Mouse (Mus musculus) CH12.LX (cell line): ENCODE results near the gene Cckbr. TPM values are rescaled to one million over a fixed set of nuclear protein-coding genes. Genes with fewer than 3 reads are reported as not detected.
A peak's percentile ranks its signal among the peaks of the same experiment; 100 is the strongest.

Experiments used
- DNase-seq: peaks from one replicate; pipeline ENCODE4 v3.0.0-alpha.2; 2013; ENCODE audit errors: extremely low read depth
- H3K27ac ChIP-seq: 2 replicates; pipeline ENCODE4 v1.5.1; 2012; ENCODE audit warnings: low read depth, mild to moderate bottlenecking, control low read depth, moderate library complexity; ENCODE audit not compliant: insufficient read depth
- H3K27me3 ChIP-seq: replicated peaks from 2 replicates; pipeline ENCODE3; 2012; ENCODE audit warnings: inconsistent platforms
- H3K36me3 ChIP-seq, 2 experiments: replicated peaks in 1 of 2; 2 replicates each; pipeline versions ENCODE3 to v1.6.1; 2012; ENCODE audit warnings: inconsistent platforms in 1 of 2, low read length in 1 of 2, mild to moderate bottlenecking in 1 of 2, mixed read lengths in 1 of 2, moderate library complexity in 1 of 2; ENCODE audit not compliant: control insufficient read depth in 1 of 2, insufficient read depth in 1 of 2
- H3K4me1 ChIP-seq, 2 experiments: 2 replicates each; pipeline ENCODE4 v1.6.1; 2012; ENCODE audit warnings: inconsistent platforms in 1 of 2, moderate library complexity in 1 of 2; ENCODE audit not compliant: insufficient read depth in 2 of 2, control insufficient read depth in 1 of 2
- H3K4me2 ChIP-seq: 2 replicates; pipeline ENCODE4 v1.6.1; 2012; ENCODE audit warnings: low read depth, mild to moderate bottlenecking, control low read depth; ENCODE audit not compliant: poor library complexity, insufficient read depth, severe bottlenecking
- H3K4me3 ChIP-seq, 3 experiments: fragments of 150-350 bp in 1 of 3; sonication (generic) in 1 of 3; replicated peaks in 1 of 3; 2 replicates each; pipeline versions ENCODE3 to v1.5.1; 2011 to 2012; ENCODE audit warnings: low read depth in 2 of 3, low read length in 2 of 3, mild to moderate bottlenecking in 2 of 3, moderate library complexity in 2 of 3, control low read depth in 1 of 3, improper control_type of control experiment in 1 of 3, inconsistent platforms in 1 of 3, mixed read lengths in 1 of 3; ENCODE audit not compliant: poor library complexity in 1 of 3
- H3K79me2 ChIP-seq: replicated peaks from 2 replicates; pipeline ENCODE4 v1.6.1; 2012; ENCODE audit warnings: mild to moderate bottlenecking, moderate library complexity; ENCODE audit not compliant: control insufficient read depth, poor library complexity, insufficient read depth, severe bottlenecking; ENCODE audit errors: extremely low read depth
- H3K9ac ChIP-seq: 2 replicates; pipeline ENCODE4 v1.6.1; 2012; ENCODE audit warnings: low read depth, mild to moderate bottlenecking, control low read depth, moderate library complexity; ENCODE audit not compliant: insufficient read depth
- H3K9me3 ChIP-seq: replicated peaks from 2 replicates; pipeline ENCODE3; 2012; ENCODE audit warnings: low read length, inconsistent platforms, mixed read lengths
- CHD1 ChIP-seq: IDR thresholded peaks from 2 replicates; pipeline ENCODE4 v1.6.1; 2012; ENCODE audit warnings: low read depth, low read length, improper control_type of control experiment, inconsistent platforms
- CTCF ChIP-seq, 2 experiments: IDR thresholded peaks in 1 of 2; conservative IDR thresholded peaks in 1 of 2; 2 replicates each; pipeline ENCODE4 v1.5.1; 2011 to 2012; ENCODE audit warnings: low read depth in 2 of 2, low read length in 2 of 2, improper control_type of control experiment in 1 of 2, inconsistent platforms in 1 of 2, mild to moderate bottlenecking in 1 of 2, moderate library complexity in 1 of 2
- E2F4 ChIP-seq: IDR thresholded peaks from 2 replicates; pipeline ENCODE4 v1.6.1; 2011; ENCODE audit warnings: low read depth, low read length, improper control_type of control experiment; ENCODE audit not compliant: insufficient replicate concordance
- HCFC1 ChIP-seq: IDR thresholded peaks from 2 replicates; pipeline ENCODE4 v1.6.1; 2012; ENCODE audit warnings: low read depth, mild to moderate bottlenecking, inconsistent platforms, low read length, improper control_type of control experiment
- IRF4 ChIP-seq: IDR thresholded peaks from 2 replicates; pipeline ENCODE4 v1.6.1; 2014; ENCODE audit warnings: low read depth, mild to moderate bottlenecking, inconsistent platforms, low read length, improper control_type of control experiment
- JUN ChIP-seq: IDR thresholded peaks from 2 replicates; pipeline ENCODE4 v1.6.1; 2011; ENCODE audit warnings: low read depth, mild to moderate bottlenecking, low read length, improper control_type of control experiment, moderate library complexity; ENCODE audit not compliant: insufficient read depth
- JUND ChIP-seq: conservative IDR thresholded peaks from 2 replicates; pipeline ENCODE4 v1.6.1; 2011; ENCODE audit warnings: low read depth, low read length, improper control_type of control experiment
- MAFK ChIP-seq: IDR thresholded peaks from 2 replicates; pipeline ENCODE4 v1.6.1; 2011; ENCODE audit warnings: low read length, improper control_type of control experiment; ENCODE audit not compliant: insufficient replicate concordance
- MAX ChIP-seq: IDR thresholded peaks from 2 replicates; pipeline ENCODE4 v1.6.1; 2011; ENCODE audit warnings: low read length, improper control_type of control experiment
- NELFE ChIP-seq: IDR thresholded peaks from 2 replicates; pipeline ENCODE4 v1.6.1; 2011; ENCODE audit warnings: low read depth, low read length, improper control_type of control experiment
- PAX5 ChIP-seq: IDR thresholded peaks from 2 replicates; pipeline ENCODE4 v1.6.1; 2012; ENCODE audit warnings: low read length, inconsistent platforms, mixed read lengths
- POLR2A ChIP-seq: IDR thresholded peaks from 2 replicates; pipeline ENCODE4 v1.6.1; 2011; ENCODE audit warnings: low read depth, mild to moderate bottlenecking, improper control_type of control experiment, low read length
- POLR2AphosphoS2 ChIP-seq: IDR thresholded peaks from 2 replicates; pipeline ENCODE4 v1.6.1; 2011; ENCODE audit warnings: low read depth, low read length, improper control_type of control experiment
- RAD21 ChIP-seq: IDR thresholded peaks from 2 replicates; pipeline ENCODE4 v1.6.1; 2011; ENCODE audit warnings: low read depth, mild to moderate bottlenecking, low read length, improper control_type of control experiment, moderate library complexity
- SMC3 ChIP-seq: IDR thresholded peaks from 2 replicates; pipeline ENCODE4 v1.6.1; 2011; ENCODE audit warnings: low read depth, low read length, improper control_type of control experiment
- ZC3H11A ChIP-seq: IDR thresholded peaks from 2 replicates; pipeline ENCODE4 v1.6.1; 2012; ENCODE audit warnings: low read depth, mild to moderate bottlenecking, inconsistent platforms, low read length, improper control_type of control experiment
- dilution Hi-C: fragments of 300-500 bp; cut with MboI; formaldehyde crosslinking; loops from 2 replicates; pipeline ENCODE4 v1.14.3; 2020; ENCODE audit warnings: low sequenced_read_pairs; ENCODE audit not compliant: extremely low pct_unique_long_range_greater_than_20kb, extremely low pct_ligation_motif_present
- in situ Hi-C: fragments of 300-500 bp; cut with MboI; formaldehyde crosslinking; loops from 3 replicates; pipeline ENCODE4 v1.14.3; 2019; ENCODE audit warnings: low sequenced_read_pairs, low pct_ligation_motif_present, low pct_unique_long_range_greater_than_20kb, mixed read lengths
- polyA plus RNA-seq: library from polyadenylated mRNA; unstranded; fragments of >175 nt; gene quantifications from 2 replicates; pipeline ENCODE4 v1.2.1, GENCODE M21; 2012; ENCODE audit warnings: low read depth; ENCODE audit not compliant: insufficient read length
- total RNA-seq, 2 experiments: library from RNA; depleted of rRNA; stranded (reverse); fragments of 300-350 nt in 1 of 2; fragments of >200 nt in 1 of 2; gene quantifications; 2 replicates each; pipeline ENCODE4 v1.2.3; 2012 to 2014

The Cckbr gene
- total and polyA plus RNA-seq, 3 experiments, result not detected

DNA sequence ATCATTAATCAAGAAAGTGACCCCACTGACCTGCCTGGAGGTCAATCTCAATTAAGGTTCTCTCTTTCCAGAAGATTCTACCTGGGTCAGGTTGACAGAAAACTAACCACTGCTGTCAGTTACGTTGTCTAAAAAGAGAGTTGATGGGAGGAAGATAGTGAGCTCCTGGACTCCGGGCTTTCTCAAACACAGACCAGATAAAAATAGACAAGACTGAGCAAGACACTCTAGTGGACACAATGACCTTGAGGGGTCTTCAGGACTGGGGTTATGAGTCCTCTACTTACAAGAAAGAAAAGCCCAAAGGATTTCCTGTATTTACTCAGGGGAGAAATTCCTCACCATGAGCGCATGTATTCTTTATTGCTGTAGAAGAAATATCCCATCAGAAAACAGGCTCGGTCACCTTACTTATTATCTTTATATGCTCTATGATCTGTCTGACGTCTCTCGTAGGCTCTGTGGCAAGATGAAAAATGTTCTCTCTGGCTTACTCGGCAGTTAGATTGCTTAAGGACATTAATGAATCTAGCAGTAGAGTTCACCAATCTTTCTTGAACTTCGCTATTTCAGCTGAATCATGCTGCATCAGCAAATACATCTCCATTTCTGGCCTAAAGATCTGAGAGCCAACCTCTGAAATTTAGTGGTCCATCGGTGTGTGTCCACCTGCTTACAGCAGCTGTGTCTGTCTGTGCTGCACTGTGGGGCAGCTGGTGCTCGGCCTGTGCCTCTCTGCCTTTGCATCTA is 51.3 kb downstream of the Cckbr start:
- H3K79me2 ChIP-seq, result no peaks in the 10 kb centered on the region
- TF ChIP-seq MAFK, result peak; percentile 63; the same call in 1 of the 2 replicates
- TF ChIP-seq JUN, result no peak
- H3K9me3 ChIP-seq, result no peaks in the 10 kb centered on the region
- no peak for DNase-seq
- H3K4me1 ChIP-seq, result peaks cover 0 to 11% of the 10 kb centered on the region in 2 experiments; a peak in 2 of 4 replicates
- in situ Hi-C loops, result loop anchor here (10.0 kb wide), 1 partner anchor 48 kb away; no protein-coding TSS in a partner anchor
- H3K9ac ChIP-seq, result no peak overlapping the region
- no peaks in the 10 kb centered on the region for H3K27me3 ChIP-seq
- H3K4me3 ChIP-seq, result no peak overlapping the region
- H3K36me3 ChIP-seq, result no peaks in the 10 kb centered on the region
- no peak overlapping the region for H3K4me2 ChIP-seq
- H3K27ac ChIP-seq, result no peak overlapping the region
- dilution Hi-C loops, result no loop called here

DNA sequence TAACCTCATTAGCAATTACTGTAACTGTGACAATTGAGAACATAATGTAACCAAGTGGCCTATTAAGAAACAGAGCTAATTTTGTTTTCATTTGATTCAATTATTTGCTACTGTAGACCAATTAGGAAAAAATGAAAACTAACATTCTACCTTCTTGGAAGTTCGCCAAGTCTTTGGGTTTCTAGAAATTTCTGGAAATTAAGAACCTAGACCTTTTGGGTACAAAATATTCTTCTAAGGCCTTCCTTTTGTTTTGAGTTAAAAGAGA is 51.8 kb downstream of the Cckbr start:
- Histone ChIP-seq H3K27ac (no peak overlapping the region), H3K4me3 (no peak overlapping the region), H3K27me3 (no peaks in the 10 kb centered on the region), H3K79me2 (no peaks in the 10 kb centered on the region), H3K4me1 (peaks cover 0 to 11% of the 10 kb centered on the region in 2 experiments; a peak in 2 of 4 replicates), H3K4me2 (no peak overlapping the region), H3K9me3 (no peaks in the 10 kb centered on the region), H3K36me3 (no peaks in the 10 kb centered on the region), H3K9ac (no peak overlapping the region)
- DNase-seq, result no peak
- dilution Hi-C loops (no loop called here), in situ Hi-C loops (loop anchor here (10.0 kb wide), 1 partner anchor 47 kb away; no protein-coding TSS in a partner anchor)
- no peak for TF ChIP-seq MAFK
- no peak for TF ChIP-seq JUND
- no peak for TF ChIP-seq HCFC1
- TF ChIP-seq POLR2AphosphoS2, result no peak
- TF ChIP-seq IRF4, result no peak
- no peak for TF ChIP-seq NELFE
- no peak for TF ChIP-seq MAX
- no peak for TF ChIP-seq E2F4
- TF ChIP-seq CHD1, result no peak
- no peak for TF ChIP-seq ZC3H11A
- no peak for TF ChIP-seq PAX5

DNA sequence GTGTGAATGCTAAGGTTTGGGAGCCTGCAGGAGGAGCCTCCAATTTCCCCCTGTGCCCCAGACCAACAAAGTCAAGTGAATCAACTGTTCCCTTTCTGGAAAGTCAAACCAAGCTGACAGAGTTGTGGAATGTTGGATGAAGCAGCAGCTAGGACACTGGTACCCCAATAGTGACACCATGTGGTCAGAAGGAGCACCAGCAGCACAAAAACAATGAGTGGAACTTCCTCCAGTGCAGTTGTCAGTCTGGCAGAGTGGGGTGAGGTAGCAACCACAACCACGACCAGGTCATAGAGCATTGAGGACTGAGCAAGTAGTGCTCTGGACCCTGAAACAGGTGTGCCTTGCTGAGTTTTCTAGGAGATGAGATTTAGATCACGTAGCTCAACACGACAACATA is 52.3 kb downstream of the Cckbr start:
- Histone ChIP-seq H3K4me3 (no peak overlapping the region), H3K79me2 (no peaks in the 10 kb centered on the region), H3K27me3 (no peaks in the 10 kb centered on the region), H3K27ac (no peak overlapping the region), H3K9ac (no peak overlapping the region), H3K4me2 (no peak overlapping the region), H3K9me3 (no peaks in the 10 kb centered on the region), H3K4me1 (peaks cover 0 to 11% of the 10 kb centered on the region in 2 experiments; a peak in 2 of 4 replicates), H3K36me3 (no peaks in the 10 kb centered on the region)
- in situ Hi-C loops (loop anchor here (10.0 kb wide), 1 partner anchor 47 kb away; no protein-coding TSS in a partner anchor), dilution Hi-C loops (no loop called here)
- DNase-seq, result peak; percentile 51
- TF ChIP-seq MAX, result peak; percentile 44; the same call in 1 of the 2 replicates
- no peak for TF ChIP-seq POLR2A
- TF ChIP-seq CTCF (conservative IDR thresholded peaks at IDR 0.05 in 1 of 2, IDR thresholded peaks at IDR 0.05 in 1 of 2; ENCODE audit: low read depth in 2 of 2, low read length in 2 of 2), result peak; percentile 60 to 80
- peak; percentile 64 for TF ChIP-seq RAD21
- peak; percentile 68 for TF ChIP-seq SMC3
